Mouse (Mus musculus) R1 (cell line): ENCODE results near the gene Kdm8.
"Not testable (repeated sequence)": the region's sequence is repeated elsewhere in the genome, so short reads cannot be mapped to it uniquely, and the experiment has no call there.

Experiments used
- DNase-seq: peaks from one replicate; pipeline ENCODE4 v3.0.0-alpha.2; 2018; ENCODE audit warnings: low read depth, low spot score

Gene Kdm8

DNA sequence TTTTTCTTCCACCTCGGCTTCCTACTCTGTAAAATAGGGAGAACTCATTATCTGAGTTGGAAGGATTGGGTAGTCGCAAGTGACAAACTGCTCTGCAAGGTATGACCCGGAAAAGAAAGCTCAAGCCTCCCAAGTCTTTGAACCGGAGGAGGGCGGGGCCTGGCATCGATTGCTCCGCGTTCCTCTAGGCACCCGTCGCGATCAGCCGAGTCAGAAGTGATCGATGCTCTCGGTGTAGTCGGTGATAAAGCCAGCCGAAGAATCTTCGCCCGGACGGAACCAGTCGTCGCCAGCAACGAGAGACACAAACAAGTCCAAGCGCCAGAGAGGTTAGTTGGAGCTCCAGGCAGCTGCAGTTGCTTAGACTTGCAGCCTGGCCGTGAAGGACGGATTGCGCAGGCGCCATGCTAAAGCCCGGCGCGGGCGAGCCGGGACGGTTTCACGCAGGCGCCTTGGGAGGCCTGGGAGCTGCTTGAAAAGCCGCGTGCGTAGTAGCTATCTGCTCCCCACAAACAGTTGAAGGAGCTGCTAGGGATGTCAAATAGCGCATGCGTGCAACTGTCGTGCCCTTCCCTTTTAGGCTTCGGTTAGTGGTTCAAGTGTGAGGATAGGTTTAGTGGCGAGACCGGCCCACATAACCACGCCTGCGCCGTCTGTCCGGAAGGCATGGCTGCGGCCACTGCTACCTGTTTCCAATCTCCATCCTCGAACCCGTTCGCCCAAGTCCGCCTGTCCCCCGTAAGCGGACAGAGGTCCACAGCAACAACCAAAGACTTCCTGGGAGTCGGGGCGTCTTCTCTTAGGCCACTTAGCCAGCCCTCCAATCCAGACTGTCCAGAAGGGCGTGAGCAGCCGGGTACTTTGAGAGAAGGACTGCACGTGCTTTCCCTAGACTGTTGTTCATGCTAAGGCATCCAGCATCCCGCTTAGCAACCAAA lies at the start of gene Kdm8:
TSS of gene Kdm8 (plus strand) at position 213 of the 938 bp plus-strand sequence.
- DNase-seq = peak; percentile 99

DNA sequence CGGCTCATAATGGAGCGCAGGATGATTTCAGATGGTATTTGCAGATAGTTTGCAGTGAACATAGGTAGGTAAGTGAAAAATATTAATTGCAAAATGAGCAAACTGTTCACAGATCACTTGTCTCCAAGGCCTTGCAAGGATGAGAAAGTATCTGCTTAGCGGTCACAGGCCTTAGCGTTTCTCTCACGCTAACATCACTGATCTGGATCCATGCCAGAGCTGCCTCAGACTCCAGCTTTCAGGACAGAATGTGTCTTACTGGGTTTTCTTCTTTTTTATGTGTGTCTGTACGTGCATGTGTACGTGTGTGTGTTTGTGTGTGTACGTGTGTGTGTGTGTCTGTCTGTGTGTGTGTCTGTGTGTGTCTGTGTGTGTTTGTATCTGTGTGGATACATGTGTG lies 46.4 kb upstream of the Kdm8 start:
- DNase-seq = no peak

GRCm38 (mm10) chr7:125398687-125399086 lies 45.8 kb upstream of the Kdm8 start:
- no peak for DNase-seq

DNA sequence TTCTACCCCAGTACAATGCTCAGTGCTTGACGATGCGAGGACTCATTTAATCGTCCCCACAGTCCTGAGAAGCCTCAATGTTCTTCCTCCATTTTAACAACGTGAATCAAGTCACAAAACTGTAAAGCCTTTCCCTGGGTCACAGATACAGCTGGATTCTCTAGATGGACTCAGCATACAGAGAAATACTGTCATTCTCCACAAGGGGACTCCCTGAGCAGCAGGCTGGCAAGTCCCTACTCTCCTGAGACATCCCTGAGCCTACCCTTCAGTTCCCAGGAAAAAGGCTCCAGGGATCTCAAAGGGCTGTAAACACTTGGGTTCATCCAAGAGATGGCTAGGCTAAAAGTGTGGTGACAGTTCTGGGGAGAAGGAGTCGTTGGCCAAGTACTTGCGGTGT lies 37.3 kb upstream of the Kdm8 start:
- no peak for DNase-seq

DNA sequence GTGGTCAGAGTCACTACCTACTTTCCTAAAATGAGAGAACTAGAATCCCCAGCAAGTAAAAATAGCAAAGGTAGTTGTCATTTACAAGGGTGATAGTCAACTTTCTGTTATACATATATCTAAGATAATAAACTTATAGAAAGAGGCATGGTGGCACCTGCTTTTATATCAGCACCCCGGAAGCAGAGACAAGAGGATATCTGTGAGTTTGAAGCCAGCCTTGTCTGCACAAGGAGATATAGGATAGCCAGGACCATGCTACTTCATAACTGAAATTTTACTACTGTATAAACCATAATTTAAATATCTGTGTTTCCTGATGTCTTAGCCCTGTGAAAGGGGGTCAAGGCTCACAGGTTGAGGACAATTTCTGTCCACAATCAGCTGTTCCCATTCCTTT lies 29.4 kb upstream of the Kdm8 start:
- no peak for DNase-seq

GRCm38 (mm10) chr7:125415776-125416175 lies 28.7 kb upstream of the Kdm8 start:
- no peak for DNase-seq

DNA sequence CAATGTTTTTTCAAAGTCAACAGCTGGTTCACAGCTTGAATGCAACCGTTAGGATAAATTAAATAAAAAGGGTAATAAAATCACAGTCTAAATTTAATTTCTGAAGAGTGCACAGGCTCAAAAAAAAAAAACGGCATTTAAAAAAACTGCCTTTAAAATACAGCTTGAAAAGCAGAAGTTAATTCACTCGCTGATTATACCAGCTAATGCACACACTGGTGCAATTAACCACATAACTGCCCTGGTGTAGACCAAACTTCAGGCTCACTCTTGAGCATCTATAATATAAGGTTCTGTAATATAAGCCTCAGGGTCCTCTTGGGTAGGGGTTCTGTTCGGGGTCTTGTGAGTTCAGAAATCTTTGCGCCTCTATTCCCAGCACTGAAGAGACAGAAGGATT lies 27.7 kb upstream of the Kdm8 start:
- DNase-seq = no peak

DNA sequence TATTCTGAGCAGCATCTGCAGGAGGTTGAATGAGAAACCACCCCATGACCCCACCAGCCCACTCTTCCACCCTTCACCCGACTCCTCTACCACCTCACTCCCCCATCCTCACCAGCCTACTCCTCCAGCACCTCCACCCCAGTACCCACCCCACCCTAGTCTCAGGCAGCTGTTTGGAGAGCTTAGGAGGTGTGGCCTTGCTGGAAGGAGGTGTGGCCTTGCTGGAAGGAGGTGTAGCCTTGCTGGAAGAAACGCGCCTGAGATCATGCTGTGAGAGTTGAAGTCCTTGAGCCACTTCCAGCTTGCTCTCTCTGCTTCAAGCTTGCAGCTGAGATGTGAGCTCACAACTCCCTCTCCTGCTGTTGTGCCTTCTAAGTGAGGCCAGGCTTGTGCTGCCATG lies 26.1 kb upstream of the Kdm8 start:
- peak; percentile 90 for DNase-seq

- DNase-seq = peak; percentile 69
These were observed 24.3 kb upstream of the Kdm8 start for GRCm38 (mm10) chr7:125420190-125420589.

DNA sequence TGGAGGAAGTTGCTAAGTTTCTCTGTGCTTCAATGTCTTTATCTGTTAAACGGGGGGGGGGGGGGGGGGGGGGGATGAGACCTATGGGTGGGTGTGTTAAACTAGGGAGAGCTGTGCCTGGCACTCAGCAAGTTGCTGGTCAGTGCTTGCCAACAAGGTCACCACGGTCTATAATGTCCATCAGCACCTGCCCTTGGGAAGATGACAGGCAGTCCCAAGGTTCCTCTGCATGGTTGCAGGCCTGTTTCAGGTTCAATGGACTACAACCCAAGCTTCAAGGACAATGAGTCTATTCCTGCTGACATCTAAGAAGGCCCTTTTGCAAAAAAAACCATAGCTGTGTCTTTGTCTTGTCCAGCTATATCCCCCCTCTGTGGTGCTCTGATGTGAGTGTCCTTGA lies 22.6 kb upstream of the Kdm8 start:
- DNase-seq = no peak

GRCm38 (mm10) chr7:125423056-125423455 lies 21.4 kb upstream of the Kdm8 start:
- no peak for DNase-seq

DNA sequence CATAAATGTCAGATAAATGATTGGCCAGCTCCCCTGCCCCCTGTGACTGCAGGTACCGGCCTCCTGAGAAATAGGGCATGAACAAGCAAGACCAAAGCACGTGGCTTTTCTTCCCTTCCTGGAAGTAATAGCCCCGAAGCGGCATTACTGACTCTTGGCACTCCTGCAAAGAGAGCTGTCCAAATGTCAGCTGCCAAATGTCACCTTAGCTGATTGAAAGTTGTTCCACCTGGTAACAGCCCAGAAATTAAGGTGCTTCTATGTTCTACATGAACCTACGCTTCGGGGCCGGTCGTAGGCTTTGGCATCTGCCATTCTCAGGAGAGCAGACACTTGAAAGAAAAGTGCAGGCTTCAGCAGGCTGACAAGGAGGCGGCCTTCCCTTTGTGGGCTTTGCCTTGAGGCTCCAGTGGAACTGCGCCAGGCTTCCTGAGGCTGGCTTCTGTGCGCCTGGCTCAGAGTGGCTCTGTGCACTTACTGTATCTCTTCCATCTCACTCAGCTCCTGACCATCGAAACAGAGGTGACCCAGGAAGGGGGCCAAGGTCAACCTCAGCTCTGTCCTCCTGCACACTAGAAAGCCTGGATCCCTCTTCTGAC lies 16.9 kb upstream of the Kdm8 start:
- no peak for DNase-seq

DNA sequence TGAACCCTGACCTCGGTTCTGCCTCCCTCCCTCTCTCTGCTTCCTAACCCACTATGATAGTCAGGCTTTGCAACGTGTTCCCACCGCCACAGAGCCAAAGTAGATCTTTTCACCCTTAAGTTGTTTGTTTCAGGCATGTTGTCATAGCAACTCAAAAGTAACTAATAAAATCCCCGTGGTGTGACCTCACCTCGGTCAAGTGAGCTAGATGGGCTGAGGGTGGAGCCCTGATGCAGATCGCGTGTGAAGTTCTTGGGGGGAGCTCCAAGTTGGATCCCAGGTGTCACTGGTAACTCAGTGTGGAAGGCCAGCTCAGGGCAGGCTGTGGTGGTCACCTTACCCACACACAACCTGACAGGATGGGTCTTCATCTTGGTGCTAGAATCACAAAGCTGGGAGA lies 16.1 kb upstream of the Kdm8 start:
- DNase-seq = no peak

- not testable (repeated sequence) for DNase-seq
These were observed 15.5 kb upstream of the Kdm8 start for GRCm38 (mm10) chr7:125428816-125429500.

DNA sequence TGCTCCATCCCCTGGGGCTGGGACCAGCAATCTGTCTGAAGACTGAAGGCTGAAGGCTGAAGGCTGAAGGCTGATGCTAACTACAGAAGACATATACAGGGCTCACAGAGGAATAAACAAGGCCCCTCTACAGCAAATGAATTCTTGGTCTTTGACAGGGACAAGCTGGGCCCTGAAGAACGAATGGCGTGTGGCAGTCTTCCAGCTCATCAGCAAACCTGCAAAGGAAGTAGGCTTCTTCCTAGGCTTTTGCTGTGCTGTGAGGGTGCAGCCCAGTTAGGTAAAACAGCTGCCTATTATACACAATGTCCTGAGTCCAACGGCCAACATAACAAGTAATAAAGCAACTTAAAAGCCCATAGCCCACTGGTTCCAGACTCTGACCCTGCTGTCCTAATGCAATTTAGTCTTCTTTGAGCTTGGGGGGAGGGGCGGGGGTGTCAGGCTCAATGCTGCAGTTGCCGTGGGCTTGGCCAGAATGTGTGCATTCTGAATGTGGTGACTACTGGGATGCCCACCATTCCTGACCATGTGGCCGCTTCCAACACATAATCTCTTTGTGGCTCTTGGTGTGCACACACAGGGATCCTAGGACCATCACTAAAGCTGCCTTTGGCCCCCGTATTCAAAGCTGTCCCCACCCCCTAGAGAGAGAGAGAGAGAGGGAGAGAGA lies 14.2 kb upstream of the Kdm8 start:
- no peak for DNase-seq

GRCm38 (mm10) chr7:125433874-125434273 lies 10.6 kb upstream of the Kdm8 start:
- DNase-seq = no peak

- no peak for DNase-seq
These were observed 9.7 kb upstream of the Kdm8 start for GRCm38 (mm10) chr7:125434666-125435290.

GRCm38 (mm10) chr7:125442323-125442722 lies 2.2 kb upstream of the Kdm8 start:
- DNase-seq = no peak

GRCm38 (mm10) chr7:125444076-125444463 lies 406 bp upstream of the Kdm8 start:
- no peak for DNase-seq

DNA sequence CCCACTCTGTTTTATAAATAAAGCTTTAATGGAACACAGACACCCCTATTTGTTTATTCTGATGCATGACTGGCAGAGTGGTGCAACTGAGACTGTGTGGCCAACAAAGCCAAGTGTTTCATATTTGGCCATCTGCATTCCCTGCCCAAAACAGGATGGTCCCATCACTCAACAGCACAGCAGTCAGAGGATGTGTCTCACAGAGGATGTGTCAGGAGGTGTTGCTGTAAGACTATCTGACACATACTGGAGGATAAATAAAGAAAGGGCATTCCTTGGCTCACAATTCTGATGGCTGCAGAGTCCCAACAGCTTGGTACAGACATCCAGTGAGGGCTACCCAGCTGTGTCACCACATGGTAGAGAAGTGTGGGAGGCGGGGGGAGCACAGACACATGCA lies 6.2 kb downstream of the Kdm8 start:
- no peak for DNase-seq

GRCm38 (mm10) chr7:125451078-125451477 lies 6.6 kb downstream of the Kdm8 start:
- no peak for DNase-seq

DNA sequence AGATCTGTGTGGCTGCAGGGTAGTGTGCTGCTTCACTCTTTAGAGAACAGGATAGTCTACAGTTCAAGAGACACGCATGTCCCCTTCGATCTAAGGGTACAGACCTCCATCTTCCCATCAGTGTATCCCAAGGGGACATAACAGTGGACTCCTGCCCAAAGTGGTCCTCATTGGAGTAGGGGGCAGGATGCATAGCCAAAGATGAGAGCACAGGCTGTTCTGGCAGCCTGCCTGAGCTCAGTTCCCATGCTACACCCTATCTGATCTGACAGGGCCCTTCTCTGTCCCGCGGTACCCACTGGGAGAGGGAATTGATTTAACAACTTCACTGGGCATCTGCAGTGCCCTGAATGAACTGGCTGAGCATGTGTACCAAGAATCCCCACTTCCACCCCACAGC lies 9.2 kb downstream of the Kdm8 start:
- DNase-seq = no peak
